Mouse (Mus musculus) gastrocnemius, postnatal 10 days (tissue): ENCODE data around the gene Hexb. TPM values are rescaled to one million over a fixed set of nuclear protein-coding genes. Genes with fewer than 3 reads are reported as not detected.
A peak's percentile ranks its signal among the peaks of the same experiment; 100 is the strongest.

ENCODE experiments used
- DNase-seq: peaks from one replicate; pipeline ENCODE4 v3.0.0; 2021; ENCODE audit warnings: mixed read lengths
- long read RNA-seq, 2 experiments: library from polyadenylated mRNA; stranded (forward); transcript quantifications; one replicate each; pipeline ENCODE4 v2.0.0; 2021
- total RNA-seq, 2 experiments: library from RNA; stranded (reverse); gene quantifications; 2 replicates each; pipeline ENCODE4 v1.2.3; 2021

Gene Hexb
- total RNA-seq, result 10 to 100 TPM; 16.2 to 25.9 TPM
- long read RNA-seq, experiment 1, transcript Hexb-201 (14 exons, 1,905 nt), result major isoform, 38 of 41 reads
- long read RNA-seq, experiment 1, partial matches to known transcripts, result 1 of 41 reads
- long read RNA-seq, experiment 1, other reads (novel, unspliced or antisense), result 2 of 41 reads
- long read RNA-seq, experiment 2, transcript Hexb-201 (14 exons, 1,905 nt), result major isoform, 25 of 25 reads
- long read RNA-seq, experiment 2, partial matches to known transcripts, result 0 of 25 reads
- long read RNA-seq, experiment 2, other reads (novel, unspliced or antisense), result 0 of 25 reads

GRCm38 (mm10) chr13:97197932-97198562 is at the start of gene Hexb:
TSS of gene Hexb (minus strand) at chr13:97198357.
- DNase-seq, result peak; percentile 88

- no peak for DNase-seq
Observed at GRCm38 (mm10) chr13:97247754-97248153, 49.6 kb upstream of the Hexb start.

GRCm38 (mm10) chr13:97246217-97246616 is 48.1 kb upstream of the Hexb start:
- DNase-seq, result no peak

- no peak for DNase-seq
Observed at GRCm38 (mm10) chr13:97245157-97245556, 47.0 kb upstream of the Hexb start.

GRCm38 (mm10) chr13:97244712-97245105 is 46.6 kb upstream of the Hexb start:
- no peak for DNase-seq

- DNase-seq, result no peak
Observed at GRCm38 (mm10) chr13:97243962-97244711, 46.0 kb upstream of the Hexb start.

GRCm38 (mm10) chr13:97242716-97243115 is 44.6 kb upstream of the Hexb start:
- no peak for DNase-seq

- no peak for DNase-seq
Observed at GRCm38 (mm10) chr13:97241787-97242280, 43.7 kb upstream of the Hexb start.

- peak; percentile 88 for DNase-seq
Observed at GRCm38 (mm10) chr13:97240965-97241786, 43.0 kb upstream of the Hexb start, which contains the start of gene Enc1. TSS of gene Enc1 (plus strand) at chr13:97241105.

GRCm38 (mm10) chr13:97240279-97240964 is 42.3 kb upstream of the Hexb start:
- DNase-seq, result peak; percentile 73

- DNase-seq, result peak; percentile 25
Observed at GRCm38 (mm10) chr13:97239343-97240180, 41.4 kb upstream of the Hexb start.

- DNase-seq, result no peak
Observed at GRCm38 (mm10) chr13:97238181-97238981, 40.2 kb upstream of the Hexb start.

GRCm38 (mm10) chr13:97237700-97238099 is 39.5 kb upstream of the Hexb start:
- DNase-seq, result no peak

GRCm38 (mm10) chr13:97235911-97236310 is 37.8 kb upstream of the Hexb start:
- no peak for DNase-seq

- peak; percentile 82 for DNase-seq
Observed at GRCm38 (mm10) chr13:97234785-97235417, 36.7 kb upstream of the Hexb start.

- DNase-seq, result no peak
Observed at GRCm38 (mm10) chr13:97233092-97233491, 34.9 kb upstream of the Hexb start.

- no peak for DNase-seq
Observed at GRCm38 (mm10) chr13:97230101-97230500, 31.9 kb upstream of the Hexb start.

- no peak for DNase-seq
Observed at GRCm38 (mm10) chr13:97227795-97228194, 29.6 kb upstream of the Hexb start.

GRCm38 (mm10) chr13:97225130-97225529 is 27.0 kb upstream of the Hexb start:
- DNase-seq, result no peak
